Mouse (Mus musculus): ENCODE measurements around the gene Dnajc13. TPM values are rescaled to one million over a fixed set of nuclear protein-coding genes. Genes with fewer than 3 reads are reported as not detected.

Gene Dnajc13
- total RNA-seq, 2 experiments from 2014 or later, result 41.4 to 44.6 TPM

- DNase-seq, result no peak
These were observed 154.1 kb downstream of the Dnajc13 start for GRCm38 (mm10) chr9:104108571-104109143.

- DNase-seq, result no peak
These were observed 155.2 kb downstream of the Dnajc13 start for GRCm38 (mm10) chr9:104107482-104107881.

DNA sequence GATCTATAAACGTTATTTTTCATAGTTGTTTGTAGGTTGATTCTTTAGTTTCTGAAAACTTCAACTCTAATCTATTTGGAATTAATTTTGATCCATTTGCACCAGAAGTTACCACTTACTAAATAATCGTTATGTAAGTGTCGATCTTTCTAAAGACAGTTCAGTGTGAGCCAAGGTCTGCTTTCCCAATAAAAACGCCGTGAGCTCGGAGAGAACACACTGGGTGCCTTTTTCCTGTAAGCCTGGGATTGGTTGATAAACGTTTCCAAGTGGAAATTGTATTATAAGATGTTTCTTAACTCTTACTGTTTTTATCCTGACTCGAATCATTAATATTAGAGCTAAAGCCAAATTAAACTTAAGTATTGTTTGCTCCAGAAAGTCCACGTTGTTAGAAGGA lies 155.8 kb downstream of the Dnajc13 start:
- DNase-seq, result no peak

- DNase-seq, result no peak
These were observed 157.7 kb downstream of the Dnajc13 start for GRCm38 (mm10) chr9:104104986-104105385.

DNA sequence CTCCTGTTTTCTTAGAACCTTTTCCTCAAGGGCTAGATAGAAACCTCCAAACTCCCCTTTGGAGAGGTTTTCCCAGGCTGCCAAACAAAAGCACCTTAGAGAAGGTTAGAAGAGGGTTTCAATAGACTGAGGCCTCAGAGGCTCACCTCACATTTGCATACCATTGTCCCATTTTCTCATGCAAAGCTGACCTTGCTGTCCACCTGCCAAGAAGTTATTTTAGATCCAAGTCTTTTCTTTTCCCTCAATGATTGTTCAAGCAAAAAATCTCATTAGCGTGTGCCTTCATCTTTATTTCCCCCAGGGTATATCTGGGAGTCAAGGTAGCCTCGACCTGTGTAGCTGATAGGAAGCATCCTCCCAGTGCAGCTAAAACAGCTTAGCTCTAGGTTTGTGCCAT lies 159.8 kb downstream of the Dnajc13 start:
- DNase-seq, result no peak

GRCm38 (mm10) chr9:104102301-104102700 lies 160.4 kb downstream of the Dnajc13 start:
- DNase-seq, result peak; percentile 17

DNA sequence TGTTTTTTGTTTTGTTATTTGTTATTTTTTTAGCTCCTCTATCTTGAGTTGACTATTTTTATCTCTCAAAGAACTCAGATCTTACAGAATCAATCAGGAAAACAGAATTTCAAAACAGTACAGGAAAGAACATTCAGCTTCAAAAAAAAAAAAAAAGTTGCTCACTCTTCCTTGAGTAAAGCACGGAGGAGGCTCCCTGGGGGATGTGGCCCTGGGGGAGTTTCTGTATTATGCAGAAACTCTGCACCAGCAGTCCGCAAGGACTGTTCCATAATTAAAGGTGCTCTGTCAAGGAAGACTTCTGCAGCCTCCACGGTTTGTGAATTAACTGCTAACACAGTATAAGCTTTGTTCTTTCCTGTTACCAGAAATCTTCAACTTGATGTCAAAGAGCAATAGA lies 161.3 kb downstream of the Dnajc13 start:
- DNase-seq, result no peak

Other genes with a start within 250 kb of the Dnajc13 start
- not detected for gene Gm28305, start 222.3 kb downstream of the Dnajc13 start, total RNA-seq (2021)
- gene Uba5, start 199.8 kb downstream of the Dnajc13 start, total RNA-seq (2021), result 10 to 100 TPM; 27.5 to 27.7 TPM
- 10 to 100 TPM; 19.9 to 20.9 TPM for gene Acad11, start 199.6 kb downstream of the Dnajc13 start, total RNA-seq (2021)
- gene Ackr4, start 136.0 kb downstream of the Dnajc13 start, total RNA-seq (2021), result 1 to 10 TPM; 4.3 to 6.3 TPM
- under 1 TPM; 0.14 to 0.43 TPM for gene Acpp, start 74.8 kb upstream of the Dnajc13 start, total RNA-seq (2021)